Mouse (Mus musculus) midbrain, embryonic 12.5 days (tissue): ENCODE measurements around the gene Rapgef3. TPM values are rescaled to one million over a fixed set of nuclear protein-coding genes. Genes with fewer than 3 reads are reported as not detected.

Experiments
- ATAC-seq: fragments of 200-750 bp; cut with Nextera tagmentation; 2 replicates; pipeline ENCODE4 v1.8.0; 2017; ENCODE audit warnings: low read depth, moderate TSS enrichment, moderate library complexity; ENCODE audit not compliant: low FRiP score
- H3K27ac ChIP-seq: fragments of 300-500 bp; sonication (generic); replicated peaks from 2 replicates; pipeline ENCODE4 v1.5.1; 2016; ENCODE audit warnings: mild to moderate bottlenecking
- H3K27me3 ChIP-seq: fragments of 300-500 bp; sonication (generic); 2 replicates; pipeline ENCODE4 v1.6.1; 2016; ENCODE audit warnings: mild to moderate bottlenecking
- H3K36me3 ChIP-seq: fragments of 300-500 bp; sonication (generic); 2 replicates; pipeline ENCODE4 v1.6.1; 2016
- H3K4me1 ChIP-seq: fragments of 300-500 bp; sonication (generic); 2 replicates; pipeline ENCODE4 v1.6.1; 2016
- H3K4me2 ChIP-seq: fragments of 300-500 bp; sonication (generic); replicated peaks from 2 replicates; pipeline ENCODE4 v1.6.1; 2016; ENCODE audit warnings: mild to moderate bottlenecking, moderate library complexity
- H3K4me3 ChIP-seq: fragments of 300-500 bp; sonication (generic); 2 replicates; pipeline ENCODE4 v1.5.1; 2016; ENCODE audit warnings: mild to moderate bottlenecking
- H3K9ac ChIP-seq: fragments of 300-500 bp; sonication (generic); replicated peaks from 2 replicates; pipeline ENCODE4 v1.6.1; 2016; ENCODE audit warnings: mild to moderate bottlenecking, moderate library complexity
- H3K9me3 ChIP-seq: fragments of 300-500 bp; sonication (generic); 2 replicates; pipeline ENCODE4 v1.6.1; 2016; ENCODE audit warnings: mild to moderate bottlenecking
- WGBS: fragments of 180-500 bp; shearing (Covaris S2); methylation state at CpG from one replicate; pipeline ENCODE4 v1.1.7; 2016; 5-methylcytosine and 5-hydroxymethylcytosine counted together
- polyA plus RNA-seq: library from polyadenylated mRNA; unstranded; fragments of >200 nt; fragmentation: Nextera tagmentation; extraction: Ambion mirVana; gene quantifications from 2 replicates; pipeline ENCODE4 v1.2.1, GENCODE M21; 2016

Gene Rapgef3
- polyA plus RNA-seq, 1 experiment from 2014 or later, result 8.6 TPM

- no peak overlapping the region for H3K4me2 ChIP-seq
- H3K9ac ChIP-seq, result no peak overlapping the region
- H3K27ac ChIP-seq, result no peak overlapping the region
- ATAC-seq, result no peak
- H3K27me3 ChIP-seq, result peaks cover 3% of the 10 kb centered on the region
- H3K9me3 ChIP-seq, result no peaks in the 10 kb centered on the region
- peaks cover 8% of the 10 kb centered on the region; the same call in 1 of the 2 replicates for H3K4me1 ChIP-seq
- H3K36me3 ChIP-seq, result no peaks in the 10 kb centered on the region
- no peak overlapping the region for H3K4me3 ChIP-seq
- WGBS, result 56% methylated on average over 7 of the region's 7 CpGs
Measured at GRCm38 (mm10) chr15:97742074-97742473, 25.7 kb downstream of the Rapgef3 start.

- Histone ChIP-seq H3K9me3 (no peaks in the 10 kb centered on the region), H3K9ac (no peak overlapping the region), H3K4me2 (no peak overlapping the region), H3K4me3 (no peak overlapping the region), H3K4me1 (peaks cover 8% of the 10 kb centered on the region; the same call in 1 of the 2 replicates), H3K27me3 (no peaks in the 10 kb centered on the region; the same call in 1 of the 2 replicates), H3K36me3 (no peaks in the 10 kb centered on the region), H3K27ac (no peak overlapping the region)
- 84% methylated on average over 12 of the region's 12 CpGs for WGBS
- no peak for ATAC-seq
Measured at GRCm38 (mm10) chr15:97741662-97742061, 26.1 kb downstream of the Rapgef3 start.

GRCm38 (mm10) chr15:97740283-97740732 lies 27.5 kb downstream of the Rapgef3 start:
- Histone ChIP-seq H3K4me1 (peaks cover 5% of the 10 kb centered on the region; the same call in 1 of the 2 replicates), H3K27me3 (no peaks in the 10 kb centered on the region; the same call in 1 of the 2 replicates), H3K9ac (no peak overlapping the region), H3K9me3 (no peaks in the 10 kb centered on the region), H3K4me3 (no peak overlapping the region), H3K27ac (no peak overlapping the region), H3K36me3 (no peaks in the 10 kb centered on the region), H3K4me2 (no peak overlapping the region)
- WGBS, result 90% methylated on average over 9 of the region's 9 CpGs
- no peak for ATAC-seq

- peaks cover 4% of the 10 kb centered on the region; the same call in 1 of the 2 replicates for H3K4me1 ChIP-seq
- ATAC-seq, result no peak
- no peak overlapping the region for H3K27ac ChIP-seq
- 90% methylated on average over 7 of the region's 7 CpGs for WGBS
- no peaks in the 10 kb centered on the region; the same call in 1 of the 2 replicates for H3K27me3 ChIP-seq
- H3K4me2 ChIP-seq, result no peak overlapping the region
- H3K9me3 ChIP-seq, result no peaks in the 10 kb centered on the region
- H3K9ac ChIP-seq, result no peak overlapping the region
- H3K36me3 ChIP-seq, result no peaks in the 10 kb centered on the region
- no peak overlapping the region for H3K4me3 ChIP-seq
Measured at GRCm38 (mm10) chr15:97738923-97739322, 28.8 kb downstream of the Rapgef3 start.

GRCm38 (mm10) chr15:97731988-97732387 lies 35.8 kb downstream of the Rapgef3 start:
- ATAC-seq, result no peak
- Histone ChIP-seq H3K27me3 (no peaks in the 10 kb centered on the region), H3K4me3 (no peak overlapping the region), H3K4me1 (no peaks in the 10 kb centered on the region), H3K9me3 (peaks cover 2% of the 10 kb centered on the region; the same call in 1 of the 2 replicates), H3K9ac (no peak overlapping the region), H3K27ac (no peak overlapping the region), H3K4me2 (no peak overlapping the region), H3K36me3 (no peaks in the 10 kb centered on the region)
- 92% methylated on average over 11 of the region's 11 CpGs for WGBS

GRCm38 (mm10) chr15:97731111-97731510 lies 36.7 kb downstream of the Rapgef3 start, which contains the start of gene Endou:
Endou (minus strand) TSS chr15:97731339.
- Histone ChIP-seq H3K9me3 (peaks cover 2% of the 10 kb centered on the region; the same call in 1 of the 2 replicates), H3K27ac (no peak within 1 kb of the TSS), H3K9ac (no peak within 1 kb of the TSS), H3K4me3 (no peak within 1 kb of the TSS), H3K4me2 (no peak within 1 kb of the TSS), H3K27me3 (no peaks in the 10 kb centered on the region), H3K4me1 (no peaks in the 10 kb centered on the region), H3K36me3 (no peaks in the 10 kb centered on the region)
- WGBS, result 91% methylated on average over 8 of the region's 8 CpGs
- ATAC-seq, result no peak

- Histone ChIP-seq H3K27me3 (no peaks in the 10 kb centered on the region), H3K4me1 (no peaks in the 10 kb centered on the region), H3K36me3 (no peaks in the 10 kb centered on the region), H3K27ac (no peak overlapping the region), H3K4me2 (no peak overlapping the region), H3K9ac (no peak overlapping the region), H3K4me3 (no peak overlapping the region), H3K9me3 (peaks cover 2% of the 10 kb centered on the region; the same call in 1 of the 2 replicates)
- no peak for ATAC-seq
- 57% methylated on average over 6 of the region's 6 CpGs for WGBS
Measured at GRCm38 (mm10) chr15:97730365-97730764, 37.4 kb downstream of the Rapgef3 start.

GRCm38 (mm10) chr15:97728804-97729203 lies 39.0 kb downstream of the Rapgef3 start:
- Histone ChIP-seq H3K4me2 (no peak overlapping the region), H3K4me1 (no peaks in the 10 kb centered on the region), H3K9ac (no peak overlapping the region), H3K9me3 (peaks cover 2% of the 10 kb centered on the region; the same call in 1 of the 2 replicates), H3K27ac (no peak overlapping the region), H3K36me3 (no peaks in the 10 kb centered on the region), H3K27me3 (no peaks in the 10 kb centered on the region), H3K4me3 (no peak overlapping the region)
- 68% methylated on average over 7 of the region's 7 CpGs for WGBS
- ATAC-seq, result no peak

- H3K36me3 ChIP-seq, result no peaks in the 10 kb centered on the region
- no peak overlapping the region for H3K27ac ChIP-seq
- ATAC-seq, result no peak
- H3K27me3 ChIP-seq, result no peaks in the 10 kb centered on the region
- H3K4me1 ChIP-seq, result no peaks in the 10 kb centered on the region
- no peak overlapping the region for H3K9ac ChIP-seq
- 94% methylated on average over 11 of the region's 11 CpGs for WGBS
- H3K4me3 ChIP-seq, result no peak overlapping the region
- no peaks in the 10 kb centered on the region for H3K9me3 ChIP-seq
- H3K4me2 ChIP-seq, result no peak overlapping the region
Measured at GRCm38 (mm10) chr15:97728394-97728793, 39.4 kb downstream of the Rapgef3 start.

GRCm38 (mm10) chr15:97727520-97727919 lies 40.3 kb downstream of the Rapgef3 start:
- WGBS, result 71% methylated on average over 5 of the region's 5 CpGs
- no peak for ATAC-seq
- Histone ChIP-seq H3K9ac (no peak overlapping the region), H3K36me3 (no peaks in the 10 kb centered on the region), H3K9me3 (no peaks in the 10 kb centered on the region), H3K4me2 (no peak overlapping the region), H3K4me1 (no peaks in the 10 kb centered on the region), H3K27me3 (no peaks in the 10 kb centered on the region), H3K4me3 (no peak overlapping the region), H3K27ac (no peak overlapping the region)

GRCm38 (mm10) chr15:97727048-97727447 lies 40.7 kb downstream of the Rapgef3 start:
- H3K4me3 ChIP-seq, result no peak overlapping the region
- H3K27me3 ChIP-seq, result no peaks in the 10 kb centered on the region
- no peak overlapping the region for H3K27ac ChIP-seq
- H3K4me2 ChIP-seq, result no peak overlapping the region
- no peaks in the 10 kb centered on the region for H3K36me3 ChIP-seq
- H3K9me3 ChIP-seq, result no peaks in the 10 kb centered on the region
- 81% methylated on average over 8 of the region's 8 CpGs for WGBS
- no peak for ATAC-seq
- no peak overlapping the region for H3K9ac ChIP-seq
- no peaks in the 10 kb centered on the region for H3K4me1 ChIP-seq

- Histone ChIP-seq H3K9me3 (no peaks in the 10 kb centered on the region), H3K4me3 (no peak overlapping the region), H3K4me1 (no peaks in the 10 kb centered on the region), H3K36me3 (no peaks in the 10 kb centered on the region), H3K4me2 (no peak overlapping the region), H3K27ac (no peak overlapping the region), H3K27me3 (no peaks in the 10 kb centered on the region), H3K9ac (no peak overlapping the region)
- WGBS, result 74% methylated on average over 13 of the region's 13 CpGs
- no peak for ATAC-seq
Measured at GRCm38 (mm10) chr15:97726310-97726709, 41.5 kb downstream of the Rapgef3 start.
